Mouse (Mus musculus) ES-E14 (cell line): ENCODE results near the gene Plod3. TPM values are rescaled to one million over a fixed set of nuclear protein-coding genes. Genes with fewer than 3 reads are reported as not detected.
A peak's percentile ranks its signal among the peaks of the same experiment; 100 is the strongest.

ENCODE experiments used
- DNase-seq: peaks from one replicate; pipeline ENCODE4 v3.0.0-alpha.2; 2013; ENCODE audit warnings: low read depth, low spot score
- H3K27ac ChIP-seq: 2 replicates; pipeline ENCODE4 v1.5.1; 2012; ENCODE audit warnings: low read depth, mild to moderate bottlenecking, low read length, moderate library complexity, mixed read lengths; ENCODE audit not compliant: poor library complexity, insufficient read depth, severe bottlenecking
- H3K36me3 ChIP-seq: 2 replicates; pipeline ENCODE4 v1.6.1; 2012; ENCODE audit warnings: mild to moderate bottlenecking, low read length, moderate library complexity, mixed read lengths; ENCODE audit not compliant: control insufficient read depth, poor library complexity, insufficient read depth, severe bottlenecking
- H3K4me1 ChIP-seq, 2 experiments: fragments of 150-350 bp in 1 of 2; sonication (generic) in 1 of 2; 2 replicates each; pipeline ENCODE4 v1.6.1; 2012; ENCODE audit warnings: low read length in 2 of 2, mild to moderate bottlenecking in 1 of 2, mixed read lengths in 1 of 2; ENCODE audit not compliant: control insufficient read depth in 2 of 2, insufficient read depth in 2 of 2, poor library complexity in 1 of 2
- H3K4me3 ChIP-seq, 2 experiments: fragments of 150-350 bp in 1 of 2; sonication (generic) in 1 of 2; 2 replicates each; pipeline ENCODE4 v1.5.1; 2012; ENCODE audit warnings: low read length in 2 of 2, low read depth in 1 of 2, mild to moderate bottlenecking in 1 of 2, mixed read lengths in 1 of 2; ENCODE audit not compliant: insufficient read depth in 1 of 2, poor library complexity in 1 of 2, severe bottlenecking in 1 of 2
- H3K9ac ChIP-seq: 2 replicates; pipeline ENCODE4 v1.6.1; 2012; ENCODE audit warnings: low read depth, mild to moderate bottlenecking, low read length, mixed read lengths; ENCODE audit not compliant: poor library complexity, insufficient read depth, severe bottlenecking
- H3K9me3 ChIP-seq: fragments of 150-350 bp; sonication (generic); 2 replicates; pipeline ENCODE4 v1.6.1; 2012; ENCODE audit warnings: low read depth, mild to moderate bottlenecking, low read length; ENCODE audit not compliant: control insufficient read depth, insufficient read depth
- CHD2 ChIP-seq: IDR thresholded peaks from 2 replicates; pipeline ENCODE4 v1.6.1; 2014; ENCODE audit warnings: mild to moderate bottlenecking, low read depth, low read length, inconsistent platforms
- HCFC1 ChIP-seq: IDR thresholded peaks from 2 replicates; pipeline ENCODE4 v1.6.1; 2012; ENCODE audit warnings: low read length, inconsistent platforms, borderline replicate concordance; ENCODE audit not compliant: insufficient read depth
- MAFK ChIP-seq: IDR thresholded peaks from 2 replicates; pipeline ENCODE4 v1.6.1; 2014; ENCODE audit warnings: mild to moderate bottlenecking, low read depth, low read length, inconsistent platforms; ENCODE audit not compliant: insufficient read depth
- ZC3H11A ChIP-seq: IDR thresholded peaks from 2 replicates; pipeline ENCODE4 v1.6.1; 2012; ENCODE audit warnings: low read depth, mild to moderate bottlenecking, inconsistent platforms, low read length, borderline replicate concordance
- ZNF384 ChIP-seq: IDR thresholded peaks from 2 replicates; pipeline ENCODE4 v1.6.1; 2012; ENCODE audit warnings: low read depth, low read length, inconsistent platforms
- in situ Hi-C, 2 experiments: fragments of 600-800 bp; cut with MboI; formaldehyde crosslinking; loops; one replicate each; pipeline ENCODE4 v1.15.1; 2025; ENCODE audit warnings: low sequenced_read_pairs in 2 of 2, inconsistent platforms in 1 of 2; ENCODE audit not compliant: unreplicated experiment in 2 of 2
- total RNA-seq: library from RNA; depleted of rRNA; stranded (reverse); fragments of 300-350 nt; gene quantifications from 2 replicates; pipeline ENCODE4 v1.2.3, GENCODE M21; 2012

The Plod3 gene
- total RNA-seq, 1 experiment: 155 TPM

DNA sequence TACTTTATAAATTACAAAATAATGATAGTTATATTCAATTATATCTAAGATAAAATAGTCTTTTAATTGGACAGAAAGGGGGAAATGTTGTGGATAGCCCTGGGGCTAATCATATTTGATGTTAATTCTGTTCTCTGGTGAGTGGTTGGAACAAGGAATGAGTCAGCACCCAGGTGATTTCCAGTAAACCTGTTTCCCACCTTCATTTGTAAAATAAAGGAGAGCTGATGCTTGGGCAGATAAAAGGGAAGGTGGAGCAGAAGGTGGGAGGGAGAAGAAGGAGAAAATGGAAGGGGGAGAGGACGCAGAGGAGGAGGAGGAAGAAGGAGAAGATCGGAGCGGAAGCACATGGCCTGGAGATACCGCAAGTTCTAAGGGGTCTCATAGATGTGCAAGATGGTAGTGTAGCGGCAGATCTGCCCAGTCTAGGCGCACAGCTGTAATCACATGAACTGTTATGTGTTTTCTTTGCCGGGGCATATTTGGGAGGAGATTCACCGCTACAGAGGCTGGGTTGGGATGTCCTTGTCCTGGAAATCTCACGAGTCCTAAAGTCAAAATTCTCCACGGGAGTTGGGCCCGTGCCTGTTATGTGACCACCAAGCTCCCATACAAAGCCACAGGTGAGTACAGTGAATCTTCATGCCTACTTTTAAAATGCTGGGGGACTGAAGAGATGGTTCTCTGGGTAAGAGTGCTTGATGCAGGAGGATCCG is 45.8 kb upstream of the Plod3 start:
- TF ChIP-seq HCFC1 (no peak), CHD2 (no peak), ZNF384 (no peak), ZC3H11A (no peak), MAFK (peak; percentile 77)
- Histone ChIP-seq H3K4me1 (peaks cover 3 to 17% of the 10 kb centered on the region in 2 experiments; a peak in 3 of 4 replicates), H3K4me3 (peak overlapping the region; percentile 64 to 75), H3K36me3 (peaks cover 7% of the 10 kb centered on the region; the same call in 1 of the 2 replicates), H3K9ac (peak overlapping the region; percentile 82), H3K27ac (peak overlapping the region; percentile 95), H3K9me3 (no peaks in the 10 kb centered on the region)
- DNase-seq: no peak
- in situ Hi-C loops: no loop called here

DNA sequence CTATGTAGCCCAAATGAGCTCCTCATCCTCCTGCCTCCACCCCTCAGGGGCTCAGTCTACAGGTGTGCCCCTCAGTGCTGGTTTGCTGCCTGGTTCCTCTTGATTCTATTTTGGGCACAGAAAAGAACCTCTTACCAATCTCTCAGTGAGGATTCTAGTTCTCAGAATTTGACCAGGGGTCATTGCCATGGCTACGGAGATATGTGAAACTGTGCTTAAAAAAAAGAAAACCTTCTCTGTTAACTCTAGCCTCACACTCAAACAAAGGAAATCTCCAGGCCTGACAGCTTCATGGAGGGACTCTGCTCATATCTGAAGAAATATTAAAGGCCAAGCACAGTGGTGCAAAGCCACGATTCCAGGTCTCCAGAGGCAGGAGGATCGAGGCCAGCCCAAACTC is 44.0 kb upstream of the Plod3 start:
- H3K27ac ChIP-seq: no peak overlapping the region
- H3K4me3 ChIP-seq: no peak overlapping the region
- no peak for TF ChIP-seq CHD2
- TF ChIP-seq ZC3H11A: no peak
- H3K4me1 ChIP-seq: peaks cover 3 to 11% of the 10 kb centered on the region in 2 experiments; a peak in 3 of 4 replicates
- DNase-seq: no peak
- H3K9me3 ChIP-seq: no peaks in the 10 kb centered on the region
- in situ Hi-C loops: no loop called here
- H3K36me3 ChIP-seq: peaks cover 5% of the 10 kb centered on the region; the same call in 1 of the 2 replicates
- no peak overlapping the region for H3K9ac ChIP-seq

DNA sequence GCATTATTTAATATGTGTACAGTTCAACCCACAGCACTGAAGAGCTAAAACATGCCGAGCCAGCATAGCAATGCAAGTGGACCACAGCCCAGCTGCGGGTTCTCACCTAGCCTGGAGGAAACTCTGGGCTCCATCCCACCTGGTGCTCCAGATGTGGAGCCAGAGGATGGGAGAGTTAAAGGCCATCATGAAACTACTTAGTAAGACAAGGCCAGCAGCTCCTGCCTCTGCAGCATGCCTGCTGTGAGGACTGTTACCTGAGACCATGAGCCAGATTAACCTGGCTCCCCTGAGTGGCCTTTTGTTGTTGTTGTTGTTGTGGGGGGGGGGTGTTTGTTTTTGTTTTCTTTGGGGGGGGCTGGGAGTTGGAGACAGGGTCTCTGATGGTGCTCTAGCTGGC is 43.4 kb upstream of the Plod3 start:
- TF ChIP-seq ZNF384: no peak
- TF ChIP-seq CHD2: no peak
- no peak for TF ChIP-seq ZC3H11A
- no peak for TF ChIP-seq MAFK
- TF ChIP-seq HCFC1: no peak
- Histone ChIP-seq H3K4me1 (peaks cover 3 to 11% of the 10 kb centered on the region in 2 experiments; a peak in 3 of 4 replicates), H3K27ac (no peak overlapping the region), H3K36me3 (peaks cover 5% of the 10 kb centered on the region; the same call in 1 of the 2 replicates), H3K9ac (no peak overlapping the region), H3K4me3 (no peak overlapping the region), H3K9me3 (no peaks in the 10 kb centered on the region)
- no peak for DNase-seq
- in situ Hi-C loops: no loop called here

DNA sequence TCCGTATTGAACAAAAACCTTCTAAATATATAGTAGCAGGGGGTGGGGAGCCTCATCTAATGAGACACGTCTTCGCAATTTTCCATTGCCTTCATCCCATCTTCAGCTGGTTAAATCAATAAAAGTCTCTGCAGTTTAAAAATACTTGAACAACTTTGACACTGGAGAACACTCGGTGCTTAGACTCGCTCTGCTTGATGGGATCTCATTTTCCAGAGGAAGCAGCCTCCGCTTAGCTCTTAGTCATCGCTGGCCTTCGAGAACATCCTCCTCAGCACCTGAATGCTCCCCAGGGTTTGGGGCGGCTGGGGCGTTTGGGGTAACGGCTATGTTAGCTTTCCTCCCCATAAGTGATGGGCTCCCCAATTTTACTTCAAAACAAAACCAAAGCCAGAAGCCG is 41.7 kb upstream of the Plod3 start:
- in situ Hi-C loops: no loop called here
- no peak for TF ChIP-seq HCFC1
- TF ChIP-seq ZNF384: no peak
- no peak for TF ChIP-seq CHD2
- TF ChIP-seq MAFK: no peak
- no peak for TF ChIP-seq ZC3H11A
- Histone ChIP-seq H3K27ac (no peak overlapping the region), H3K4me1 (peaks cover 3 to 11% of the 10 kb centered on the region in 2 experiments; a peak in 3 of 4 replicates), H3K9me3 (no peaks in the 10 kb centered on the region), H3K9ac (no peak overlapping the region), H3K4me3 (no peak overlapping the region), H3K36me3 (peaks cover 5% of the 10 kb centered on the region; the same call in 1 of the 2 replicates)
- no peak for DNase-seq
